Mouse (Mus musculus): ENCODE measurements around the gene Nubpl.

Gene Nubpl

DNA sequence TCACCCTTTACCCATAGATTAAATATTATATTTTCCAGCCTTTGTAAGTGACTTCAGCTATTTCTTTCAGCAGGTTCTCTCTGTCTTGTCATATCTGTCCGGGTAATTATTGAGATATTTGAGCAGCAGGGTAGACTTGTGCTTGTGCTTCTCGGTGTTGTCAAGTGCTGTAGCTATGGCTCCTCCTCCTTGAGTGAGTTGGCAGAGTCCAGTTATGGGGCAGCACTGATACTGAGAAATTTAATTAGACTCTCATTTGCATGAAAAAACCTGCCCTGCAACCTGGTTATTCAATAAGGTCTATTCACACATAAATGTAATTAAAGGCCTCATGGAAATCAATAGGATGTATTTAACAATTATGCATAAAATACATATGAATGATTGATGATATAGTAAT lies 145.2 kb downstream of the Nubpl start:
- no peak for DNase-seq (ENCODE audit: extremely low read depth, low read depth)

DNA sequence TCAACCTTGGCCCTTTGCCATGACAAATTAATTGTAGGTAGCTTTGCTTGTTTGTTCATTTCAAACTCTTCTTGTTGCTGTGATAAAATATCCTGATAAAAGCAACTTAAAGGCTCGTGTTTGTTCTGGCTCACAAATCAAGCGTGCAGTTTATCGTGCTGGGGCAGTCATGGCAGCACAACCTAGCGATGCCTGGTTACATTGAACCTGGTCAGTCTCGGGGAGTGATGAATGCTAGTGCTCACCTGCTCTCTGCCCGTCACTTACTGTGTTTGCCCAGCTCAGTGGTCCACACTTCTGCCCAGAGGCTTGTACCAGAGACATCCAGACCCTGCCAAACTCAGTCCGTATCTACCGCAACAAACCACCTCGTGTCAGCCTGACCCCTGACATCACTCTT lies 149.9 kb downstream of the Nubpl start:
- DNase-seq (ENCODE audit: extremely low read depth, low read depth): no peak

DNA sequence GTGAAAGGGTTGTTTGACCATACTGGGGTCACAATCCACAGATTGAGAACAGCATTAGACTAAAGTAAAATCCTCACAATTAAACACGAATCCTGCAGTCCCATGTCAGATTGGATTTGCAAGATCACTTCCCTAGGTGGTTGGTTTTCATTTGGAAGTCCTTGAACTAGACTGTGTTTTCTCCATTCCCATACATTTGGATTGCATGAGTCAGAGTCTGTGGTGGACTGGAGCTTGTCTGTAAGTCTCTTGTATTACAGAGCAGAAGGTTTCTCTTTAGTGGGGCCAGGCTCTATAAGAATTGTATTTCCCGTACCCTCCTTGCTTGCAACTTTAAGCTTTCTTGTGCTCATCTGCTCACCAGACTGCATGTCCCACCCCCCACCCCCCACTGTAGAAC lies 151.0 kb downstream of the Nubpl start:
- DNase-seq (ENCODE audit: extremely low read depth, low read depth): no peak

DNA sequence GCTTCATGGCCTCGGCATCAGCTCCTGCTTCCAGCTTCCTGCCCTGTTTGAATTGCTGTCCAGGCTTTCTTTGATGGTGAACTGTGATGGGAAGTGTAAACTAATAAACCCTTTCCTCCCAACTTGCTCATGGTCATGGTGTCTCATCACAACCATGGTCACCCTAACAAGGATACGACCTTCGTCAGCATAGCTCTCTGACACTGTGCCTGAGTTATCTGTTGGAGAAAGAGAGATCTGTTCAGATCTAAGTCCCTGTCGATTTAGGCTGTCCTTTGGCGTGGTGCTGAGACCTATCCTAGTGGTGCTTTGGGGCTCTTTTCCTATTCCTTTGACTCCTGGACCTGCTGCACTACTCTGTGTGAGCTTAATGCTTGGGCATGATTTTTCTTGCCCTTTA lies 156.6 kb downstream of the Nubpl start:
- no peak for DNase-seq (ENCODE audit: extremely low read depth, low read depth)

DNA sequence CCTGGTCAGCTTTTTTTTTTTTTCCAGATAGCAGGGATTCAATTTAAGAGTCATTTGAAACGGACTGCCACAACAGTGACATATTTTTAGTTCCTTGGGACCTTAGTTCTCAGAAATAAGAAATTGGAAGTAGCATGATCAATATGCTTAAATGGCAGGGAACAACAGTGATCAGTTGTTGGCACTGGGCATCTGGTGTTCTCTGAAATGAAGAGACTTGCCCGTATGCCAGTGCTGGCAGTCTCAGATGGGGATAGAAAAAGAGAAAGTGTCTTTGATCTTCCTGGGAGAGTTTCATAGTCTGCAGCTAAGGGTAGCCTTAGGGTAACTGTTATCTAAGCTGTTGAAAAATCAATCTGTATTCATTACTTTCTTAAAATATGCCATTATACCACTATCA lies 170.6 kb downstream of the Nubpl start:
- DNase-seq (ENCODE audit: extremely low read depth, low read depth): no peak

DNA sequence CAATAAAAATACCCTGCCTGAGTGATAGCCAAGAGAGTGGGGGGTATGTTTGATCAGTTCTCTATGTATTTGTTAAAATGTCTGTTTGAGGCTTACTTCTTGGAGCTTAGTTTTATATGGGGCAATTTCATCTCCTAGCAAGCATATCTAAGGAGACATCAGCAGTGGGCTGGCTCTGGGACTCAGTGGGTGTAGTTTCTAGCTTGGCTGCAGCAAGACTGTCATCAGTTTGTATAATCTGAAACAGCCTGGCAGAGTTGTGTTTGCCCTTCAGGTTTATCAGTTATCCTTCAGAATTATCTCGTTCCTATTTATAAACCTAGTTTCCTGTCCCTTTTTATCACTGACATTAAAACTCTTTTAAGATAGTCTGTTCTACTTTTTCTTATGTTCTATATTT lies 175.3 kb downstream of the Nubpl start:
- no peak for DNase-seq (ENCODE audit: extremely low read depth, low read depth)

DNA sequence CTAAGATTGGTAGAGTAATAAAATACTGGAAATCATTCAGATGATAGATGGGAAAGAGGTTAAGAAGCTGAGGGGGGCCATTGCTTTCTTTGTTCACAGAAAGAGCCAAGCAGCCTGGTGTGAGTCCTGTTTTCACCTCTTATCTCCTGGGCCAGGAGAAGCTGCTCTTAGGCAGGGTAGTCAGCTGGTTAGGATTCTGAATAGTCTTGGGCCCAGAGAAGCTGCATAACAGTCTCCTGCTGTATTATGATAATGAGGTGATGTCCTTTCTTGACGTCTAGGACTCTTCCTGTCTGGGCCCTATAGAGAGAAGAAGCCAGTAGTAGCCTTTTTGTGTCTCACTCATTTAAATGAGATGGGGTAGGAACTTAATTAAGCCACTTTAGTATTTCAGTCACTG lies 178.8 kb downstream of the Nubpl start:
- DNase-seq (ENCODE audit: extremely low read depth, low read depth): no peak

DNA sequence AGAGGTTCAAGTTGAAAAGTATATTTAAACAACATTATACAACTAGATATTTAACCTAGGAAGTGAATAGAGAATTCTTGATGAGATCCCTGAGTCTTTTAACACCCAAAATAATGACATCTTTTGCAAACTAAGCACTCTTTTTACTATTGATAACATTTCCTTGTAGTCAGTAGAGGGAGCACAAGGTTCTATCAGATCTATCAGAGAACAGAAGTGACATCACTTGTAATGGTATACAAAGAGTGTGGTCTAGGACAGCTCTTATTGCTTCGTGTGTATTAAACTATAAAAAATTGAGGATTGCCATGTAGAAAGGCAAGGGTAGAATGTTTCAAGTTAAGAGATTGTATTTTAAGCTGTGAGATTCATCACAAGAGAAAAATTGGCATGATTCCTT lies 183.7 kb downstream of the Nubpl start:
- no peak for DNase-seq (ENCODE audit: extremely low read depth, low read depth)

DNA sequence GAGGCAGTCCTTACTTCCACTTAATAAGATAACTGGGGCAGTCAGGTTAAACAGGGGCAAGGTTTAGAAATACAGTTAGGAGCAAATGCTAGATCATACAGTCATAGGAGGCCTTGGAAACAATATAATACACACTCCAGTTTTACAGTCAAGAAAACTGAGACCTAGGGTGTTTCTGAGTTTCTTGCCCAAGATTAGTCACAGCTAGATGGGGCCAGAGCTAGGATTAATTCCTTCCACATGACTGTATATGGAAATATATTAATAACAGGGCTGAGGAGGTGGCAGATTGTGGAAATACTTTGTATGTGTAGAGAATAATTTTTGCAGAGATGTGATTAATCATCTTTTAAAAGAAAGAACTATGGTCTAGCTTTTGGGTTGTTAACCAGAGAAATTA lies 186.9 kb downstream of the Nubpl start:
- no peak for DNase-seq (ENCODE audit: extremely low read depth, low read depth)

DNA sequence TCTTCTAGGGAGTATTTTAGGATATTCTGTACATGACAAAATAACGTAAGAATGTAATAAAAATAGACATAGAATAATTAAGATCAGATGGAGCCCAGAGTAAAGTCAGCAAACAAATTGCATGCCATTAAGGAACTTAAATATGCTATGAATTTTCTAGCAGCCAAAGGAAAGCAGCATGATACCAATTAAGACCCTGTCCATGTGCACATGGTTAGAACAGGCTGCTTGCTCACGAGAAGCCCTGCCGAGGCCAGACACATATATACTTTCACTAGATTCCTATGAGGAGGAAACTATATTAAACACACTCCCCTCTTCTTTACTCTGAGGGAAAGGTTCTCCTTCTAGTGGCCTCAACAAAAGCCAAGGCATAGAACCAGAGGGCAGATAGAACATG lies 189.3 kb downstream of the Nubpl start:
- no peak for DNase-seq (ENCODE audit: extremely low read depth, low read depth)

DNA sequence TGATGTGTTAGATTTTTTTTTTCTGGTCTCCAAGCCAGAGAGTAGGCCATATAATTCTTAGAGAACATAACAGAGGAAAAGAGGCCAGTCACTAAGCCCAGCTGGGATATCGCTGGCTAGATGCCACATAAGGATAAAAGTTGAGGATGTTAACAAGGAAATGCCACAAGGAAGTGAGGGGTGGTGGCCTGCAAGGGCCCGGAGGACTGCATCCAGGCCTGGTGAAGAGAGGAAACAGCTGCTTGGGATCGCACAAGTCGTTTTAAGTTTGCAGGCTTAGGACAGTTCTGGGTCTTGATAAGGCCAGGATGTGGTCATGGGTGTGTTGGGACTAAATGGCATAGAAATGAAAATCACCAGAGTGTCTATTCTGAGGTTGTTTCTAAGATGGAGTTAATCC lies 191.0 kb downstream of the Nubpl start:
- no peak for DNase-seq (ENCODE audit: extremely low read depth, low read depth)

DNA sequence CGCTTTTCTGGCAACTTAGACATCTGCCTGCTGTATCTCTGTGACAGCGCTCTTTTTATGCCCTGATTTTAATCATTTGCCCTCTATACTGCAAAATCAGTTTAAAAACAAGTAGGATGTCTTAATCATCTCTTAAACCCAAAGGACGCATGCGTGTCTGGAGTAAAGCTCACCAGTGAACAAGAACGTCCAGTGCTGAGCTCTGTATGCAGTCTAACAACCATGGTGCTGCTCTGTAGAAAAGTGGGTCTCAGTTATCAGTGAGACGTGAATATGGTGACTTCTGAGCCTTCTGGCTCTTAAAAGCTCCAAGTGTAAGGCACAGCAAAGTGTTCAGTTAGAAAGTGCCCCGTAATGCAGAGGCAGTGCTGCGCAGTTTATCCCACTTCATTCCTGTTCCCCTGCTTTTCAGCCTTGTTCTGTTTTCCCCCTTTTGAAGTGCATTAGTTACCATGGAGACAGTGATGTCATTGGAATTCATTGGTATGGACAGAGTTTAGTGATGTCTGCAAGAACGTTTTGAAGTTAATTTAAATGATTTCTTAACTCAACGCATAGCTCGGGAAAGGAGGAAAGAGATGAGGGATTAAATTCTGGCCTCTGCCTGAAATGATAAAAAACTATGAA lies 191.5 kb downstream of the Nubpl start:
- DNase-seq (ENCODE audit: extremely low read depth, low read depth): no peak

DNA sequence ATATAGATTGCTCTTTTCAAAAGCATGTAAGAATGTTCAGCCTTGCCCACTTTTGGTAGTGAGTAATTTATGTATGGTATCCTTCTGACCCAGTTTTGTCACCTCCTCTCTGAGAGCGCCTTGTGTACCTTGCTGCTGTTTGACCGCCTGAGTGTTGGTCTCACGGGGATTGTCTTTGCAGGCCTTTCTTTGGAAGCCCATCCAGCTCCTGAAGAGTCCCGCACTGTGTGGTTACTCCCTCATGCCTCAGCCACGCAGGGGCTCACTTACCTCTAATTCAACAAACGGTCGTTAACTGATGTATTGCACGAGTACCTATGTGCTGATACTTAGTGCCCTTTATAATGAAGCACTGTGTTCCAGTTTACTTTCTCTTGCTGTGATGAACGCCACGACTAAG lies 192.1 kb downstream of the Nubpl start:
- no peak for DNase-seq (ENCODE audit: extremely low read depth, low read depth)

DNA sequence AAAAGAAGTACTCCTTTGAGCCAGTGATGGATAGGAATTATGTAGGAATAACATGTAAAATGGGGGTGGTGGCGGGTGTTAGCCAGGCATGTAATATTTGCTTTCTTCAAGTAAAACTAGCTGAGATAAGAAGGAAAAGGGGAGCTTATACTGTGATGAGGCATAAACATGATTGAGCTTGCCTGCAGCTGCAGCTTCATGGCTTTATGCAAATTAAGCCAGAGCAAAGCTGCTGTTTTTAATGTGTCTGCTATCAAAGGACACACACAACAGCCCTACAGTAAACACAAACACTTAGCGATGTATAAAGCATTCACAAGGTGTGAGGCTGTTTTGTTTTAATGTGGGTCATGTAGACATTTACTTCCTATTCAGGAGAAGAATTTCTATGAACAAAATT lies 196.4 kb downstream of the Nubpl start:
- DNase-seq (ENCODE audit: extremely low read depth, low read depth): no peak

DNA sequence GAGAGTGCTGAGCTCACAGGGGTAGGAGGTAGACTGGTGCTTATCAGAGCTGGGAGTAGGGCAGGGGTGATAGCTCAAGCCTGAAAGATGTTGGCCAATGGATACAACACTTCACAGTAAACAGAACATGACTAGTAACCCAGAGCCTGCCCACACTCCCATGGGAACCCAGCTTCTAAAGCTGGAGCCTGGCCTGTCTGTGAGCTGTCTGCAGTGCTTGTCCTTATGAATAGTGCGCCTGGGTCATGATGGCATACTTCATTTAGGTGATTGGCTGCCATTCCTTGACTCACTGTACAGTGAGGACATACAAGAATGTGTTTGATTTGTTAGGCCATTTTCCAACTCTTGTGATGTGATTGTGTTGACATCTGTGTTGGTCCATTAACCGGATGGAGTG lies 200.5 kb downstream of the Nubpl start:
- DNase-seq (ENCODE audit: extremely low read depth, low read depth): no peak

DNA sequence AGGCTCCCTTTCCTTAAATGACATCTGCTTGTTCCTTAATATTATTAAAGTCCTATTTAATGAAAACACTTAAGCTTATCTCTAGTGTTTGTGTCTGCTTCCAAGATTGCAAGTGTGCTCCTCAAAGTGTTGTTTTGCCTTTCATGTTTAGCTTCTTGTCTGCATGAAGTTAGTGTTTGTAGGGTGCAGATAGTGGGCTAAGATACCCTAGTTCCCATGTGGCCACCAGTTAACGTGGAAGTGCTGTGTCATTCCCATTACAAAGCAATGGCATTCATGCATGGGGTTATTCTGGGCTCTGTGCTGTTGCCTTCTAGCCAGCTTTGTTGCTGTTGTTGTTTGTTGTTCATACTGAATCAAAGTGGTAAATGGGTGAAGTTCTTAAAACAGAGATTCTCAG lies 201.1 kb downstream of the Nubpl start:
- DNase-seq (ENCODE audit: extremely low read depth, low read depth): peak; percentile 5

DNA sequence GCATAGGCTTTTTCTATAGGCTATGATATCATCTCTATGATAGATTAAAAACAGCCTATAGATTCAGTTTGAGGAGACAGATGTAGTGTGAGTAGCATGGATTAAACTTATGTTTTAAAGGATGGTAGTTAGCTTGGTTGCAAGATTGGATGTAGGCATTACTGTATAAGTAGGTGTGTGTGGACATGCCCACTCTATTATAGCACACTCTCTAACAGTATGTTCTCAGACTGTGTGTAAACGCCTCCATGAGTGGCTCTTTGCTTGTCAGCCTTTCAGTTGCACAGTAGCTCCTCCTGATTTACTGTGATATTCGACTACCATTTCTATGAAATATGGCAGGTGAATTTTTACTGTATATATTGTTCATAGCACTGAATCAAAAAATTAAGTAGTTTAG lies 205.4 kb downstream of the Nubpl start:
- no peak for DNase-seq (ENCODE audit: extremely low read depth, low read depth)

DNA sequence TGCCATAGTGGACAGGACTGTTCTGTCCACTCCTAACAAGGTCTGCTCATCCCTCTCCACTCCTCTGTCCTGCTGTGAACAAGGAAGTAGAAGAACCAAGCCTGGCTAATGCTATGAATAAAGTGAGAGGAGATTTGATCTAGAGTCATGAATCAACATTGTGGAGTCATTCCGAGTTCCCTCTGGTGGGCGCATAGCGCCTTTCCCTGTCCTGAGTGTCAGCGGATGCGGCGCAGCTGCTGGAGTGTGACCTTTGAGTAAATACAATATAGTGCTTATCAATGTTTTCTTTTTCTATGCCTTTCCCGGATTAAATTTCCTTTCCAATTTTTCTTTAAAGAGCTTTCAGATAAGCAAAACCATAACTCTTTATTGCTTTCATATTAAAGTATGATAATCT lies 208.8 kb downstream of the Nubpl start:
- no peak for DNase-seq (ENCODE audit: extremely low read depth, low read depth)

DNA sequence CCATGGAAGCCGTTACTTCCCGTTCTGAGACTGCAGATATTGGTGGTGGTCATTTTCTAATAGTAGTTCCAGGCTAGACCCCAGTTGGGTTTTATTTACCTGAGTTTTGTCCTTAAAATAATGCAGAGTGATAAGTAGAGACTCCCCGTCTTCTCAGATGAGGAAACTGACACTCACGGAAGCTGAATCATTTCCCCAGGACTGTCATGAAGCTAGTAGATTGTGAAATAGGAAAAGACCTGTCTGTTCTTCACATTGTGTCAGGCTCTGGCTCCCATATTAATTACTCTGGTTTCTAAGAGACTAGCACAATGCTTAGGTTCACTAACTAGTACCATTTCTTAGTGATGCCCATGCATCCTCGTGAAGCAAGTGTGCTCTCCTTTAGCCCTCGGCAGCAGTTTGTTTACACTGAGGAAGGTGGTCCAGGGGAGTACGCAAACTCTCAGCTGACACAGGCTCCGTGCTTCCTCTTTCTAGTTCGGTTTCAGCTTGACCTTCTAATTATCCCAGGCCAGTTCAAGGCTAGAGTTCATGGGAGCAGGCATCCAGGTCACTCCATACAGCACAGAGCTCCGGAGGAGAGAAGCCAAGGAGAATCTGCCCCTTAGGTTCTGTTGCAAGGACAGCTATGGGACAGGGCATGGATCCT lies 209.9 kb downstream of the Nubpl start:
- no peak for DNase-seq (ENCODE audit: extremely low read depth, low read depth)

DNA sequence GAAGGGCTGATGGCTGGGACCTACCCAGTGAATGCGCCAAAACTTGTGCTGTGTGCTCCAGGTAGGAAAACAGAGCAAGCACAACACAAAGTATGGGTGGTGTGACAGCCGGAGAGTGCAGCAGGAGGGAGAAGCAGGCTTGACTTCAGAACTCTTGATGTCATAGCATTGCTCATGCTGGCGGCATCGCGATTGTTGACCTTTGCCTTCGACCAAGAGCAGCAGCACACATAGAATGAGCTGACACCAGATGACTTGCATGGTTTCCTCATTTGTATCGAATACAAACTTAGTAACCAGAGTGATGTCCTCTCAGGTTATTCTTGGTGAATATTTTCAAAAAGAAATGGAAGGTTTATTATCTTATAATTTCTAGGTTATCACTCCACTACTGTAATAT lies 211.1 kb downstream of the Nubpl start:
- no peak for DNase-seq (ENCODE audit: extremely low read depth, low read depth)

DNA sequence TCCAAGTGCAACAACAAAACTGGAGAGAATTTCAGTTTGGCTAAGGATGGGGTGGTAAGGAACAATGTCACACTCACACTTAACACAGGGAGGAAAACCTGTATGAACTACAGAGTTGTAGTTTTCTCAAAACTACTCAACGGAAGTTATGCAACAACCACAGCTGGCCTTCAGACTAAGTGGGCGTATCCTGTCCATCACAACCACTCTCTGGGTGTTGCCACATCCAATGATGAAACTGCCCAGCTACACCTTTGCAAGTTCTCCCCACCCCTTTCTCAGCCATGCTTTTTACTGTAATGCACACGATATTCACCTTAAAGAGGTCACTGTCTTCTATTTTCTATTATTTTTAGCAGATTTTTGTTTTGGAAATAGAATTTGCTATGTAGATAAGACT lies 217.3 kb downstream of the Nubpl start:
- DNase-seq (ENCODE audit: extremely low read depth, low read depth): no peak

DNA sequence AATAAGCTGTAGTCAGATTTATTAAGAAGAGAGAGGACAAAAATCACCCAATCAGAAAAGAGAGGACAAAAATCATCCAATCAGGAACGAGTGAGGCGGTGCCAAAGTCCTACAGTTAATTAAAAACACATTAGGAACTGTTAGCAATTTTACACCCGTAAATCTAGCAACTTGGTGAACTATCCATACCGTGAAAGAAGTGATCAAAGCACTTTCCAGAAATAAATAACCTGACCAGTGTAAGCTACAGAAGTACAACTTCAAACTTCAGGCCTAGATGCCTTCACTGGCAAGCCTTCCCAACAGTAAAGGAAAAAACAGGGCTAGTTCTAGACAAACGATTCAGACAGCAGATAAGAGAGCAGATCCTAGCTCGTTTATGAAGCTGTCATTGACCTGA lies 220.1 kb downstream of the Nubpl start:
- DNase-seq (ENCODE audit: extremely low read depth, low read depth): no peak

DNA sequence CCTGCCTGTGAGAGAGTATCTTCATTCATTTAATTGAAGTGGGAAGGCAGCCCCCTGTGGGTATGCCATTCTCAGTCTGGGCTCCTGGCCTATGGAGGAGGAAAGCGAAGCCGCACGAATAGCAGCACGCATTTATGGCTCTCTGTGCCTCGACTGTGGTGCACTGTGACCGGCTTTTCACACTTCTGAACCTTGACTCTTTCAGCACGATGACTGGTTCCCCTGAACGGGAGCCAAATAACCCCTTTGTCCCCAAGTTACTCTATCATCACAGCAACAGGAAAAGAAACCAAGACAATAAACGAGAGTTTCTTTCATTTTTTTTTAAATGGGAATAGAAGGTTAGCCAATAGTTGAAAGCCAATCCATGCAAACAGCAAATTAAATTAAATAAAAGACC lies 220.9 kb downstream of the Nubpl start:
- no peak for DNase-seq (ENCODE audit: extremely low read depth, low read depth)

DNA sequence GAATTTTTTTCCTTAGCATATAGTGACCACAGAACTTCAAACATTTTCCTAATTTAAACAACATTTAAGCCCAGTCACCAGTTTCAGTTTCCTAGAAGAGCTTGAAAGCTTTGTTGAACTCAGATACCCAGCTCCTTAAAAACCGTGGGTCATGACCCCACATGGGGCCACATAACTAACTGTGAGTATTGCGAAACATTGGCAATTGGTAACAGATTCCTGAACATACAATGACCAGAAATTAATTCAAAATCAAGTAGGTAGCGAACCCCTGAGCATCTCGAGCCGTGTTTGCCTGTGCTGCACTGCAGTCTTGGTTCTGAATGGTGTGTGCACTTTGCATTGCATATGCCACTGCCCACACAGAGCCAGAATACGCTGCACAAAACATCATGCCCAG lies 221.6 kb downstream of the Nubpl start:
- no peak for DNase-seq (ENCODE audit: extremely low read depth, low read depth)

All from MEL-GATA-1-ER (cell line).